Mouse (Mus musculus) left cerebral cortex, postnatal 25 days (tissue): ENCODE results near the gene Sh3rf3. TPM values are rescaled to one million over a fixed set of nuclear protein-coding genes. Genes with fewer than 3 reads are reported as not detected.
A peak's percentile ranks its signal among the peaks of the same experiment; 100 is the strongest.

ENCODE experiments used
- DNase-seq, 2 experiments: peaks; one replicate each; pipeline ENCODE4 v3.0.0; 2022; ENCODE audit warnings: low spot score in 2 of 2, mixed read lengths in 1 of 2
- intact Hi-C: fragments of 180-260 bp; cut with DNase I; formaldehyde crosslinking; loops from one replicate; pipeline ENCODE4 v1.15.1; 2025
- total RNA-seq, 2 experiments: library from RNA; stranded (reverse); gene quantifications; 2 replicates each; pipeline ENCODE4 v1.2.3; 2021

The Sh3rf3 gene
- total RNA-seq, 2 experiments from 2014 or later: 51.2 to 52.5 TPM

- DNase-seq: no peak
- intact Hi-C loops: no loop called here
These were observed 147.0 kb downstream of the Sh3rf3 start for GRCm38 (mm10) chr10:58960193-58960592.

DNA sequence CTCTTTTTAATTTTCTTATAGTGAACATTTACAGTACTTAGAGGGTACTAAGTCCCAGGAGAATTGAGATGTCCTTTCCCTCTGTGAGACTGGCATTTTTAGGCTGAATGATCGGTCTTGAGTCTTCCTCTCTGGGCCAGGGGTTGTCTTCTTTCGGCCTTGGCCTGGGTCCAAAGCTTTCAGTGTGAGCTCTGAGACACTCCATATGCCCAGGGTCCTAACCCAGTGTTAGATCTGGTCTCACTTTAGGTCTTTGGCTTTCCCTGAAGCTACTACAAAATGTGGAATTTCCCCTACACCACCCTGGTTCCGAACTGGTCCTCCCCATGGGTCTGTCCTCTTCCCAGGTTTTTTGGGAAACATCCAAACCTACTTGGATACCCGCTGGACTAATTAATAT lies 155.1 kb downstream of the Sh3rf3 start:
- DNase-seq: no peak
- intact Hi-C loops: no loop called here

GRCm38 (mm10) chr10:58969351-58969750 lies 156.2 kb downstream of the Sh3rf3 start:
- intact Hi-C loops: no loop called here

DNA sequence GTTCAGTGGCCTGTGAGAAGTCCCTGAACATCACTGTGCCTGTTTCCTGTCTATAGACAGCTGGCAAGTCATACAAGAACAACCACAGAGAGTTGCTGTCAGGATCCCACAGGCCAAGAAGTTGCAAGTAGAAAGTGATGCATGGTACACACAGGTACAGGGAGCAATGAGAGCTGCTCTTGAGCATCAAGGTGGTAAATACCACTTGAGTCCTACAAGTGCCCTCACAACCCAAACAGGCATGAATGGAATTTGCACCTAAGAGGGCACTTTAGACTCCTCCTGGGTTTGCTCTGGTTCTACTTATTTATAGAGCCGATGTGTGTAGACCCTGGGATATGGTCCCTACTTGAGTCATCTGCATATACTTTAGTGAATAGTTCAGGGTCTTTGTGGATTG lies 159.0 kb downstream of the Sh3rf3 start:
- DNase-seq: no peak
- intact Hi-C loops: no loop called here

More at GRCm38 (mm10) chr10:58969351-58969750, 156.2 kb downstream of the Sh3rf3 start:
- DNase-seq: no peak

GRCm38 (mm10) chr10:58974138-58974537 lies 161.0 kb downstream of the Sh3rf3 start:
- DNase-seq: no peak
- intact Hi-C loops: no loop called here

DNA sequence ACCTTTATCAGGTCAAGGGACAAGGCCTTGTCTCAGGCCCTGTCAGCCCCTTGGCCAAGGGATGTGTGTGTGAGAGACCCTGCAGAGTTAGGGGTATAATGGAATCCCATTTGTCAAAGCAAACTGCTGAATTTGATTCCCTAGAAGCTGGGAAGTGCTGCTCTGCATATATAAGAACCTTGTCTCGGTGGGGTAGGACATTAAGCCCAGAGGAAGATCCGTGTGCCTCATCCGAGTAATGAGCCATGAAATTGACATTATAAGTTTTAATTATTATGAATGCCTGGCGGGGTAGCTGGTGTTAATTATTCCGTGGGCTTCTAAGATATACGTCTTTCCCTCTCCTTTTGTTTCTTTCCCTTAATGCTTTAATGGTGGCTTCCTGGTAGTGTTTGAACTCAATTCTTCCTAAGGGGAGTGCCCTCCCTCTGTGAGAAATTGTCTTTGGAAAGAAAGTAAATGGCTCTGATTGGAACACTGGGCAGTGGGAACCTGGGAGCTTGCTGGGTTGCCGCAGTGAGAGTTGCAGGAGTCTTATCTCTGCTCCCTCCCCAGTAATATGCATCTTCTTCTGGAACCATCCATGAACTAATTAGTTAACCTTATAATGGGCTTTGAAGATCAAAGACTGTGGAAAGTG lies 166.3 kb downstream of the Sh3rf3 start:
- DNase-seq: no peak
- intact Hi-C loops: no loop called here

DNA sequence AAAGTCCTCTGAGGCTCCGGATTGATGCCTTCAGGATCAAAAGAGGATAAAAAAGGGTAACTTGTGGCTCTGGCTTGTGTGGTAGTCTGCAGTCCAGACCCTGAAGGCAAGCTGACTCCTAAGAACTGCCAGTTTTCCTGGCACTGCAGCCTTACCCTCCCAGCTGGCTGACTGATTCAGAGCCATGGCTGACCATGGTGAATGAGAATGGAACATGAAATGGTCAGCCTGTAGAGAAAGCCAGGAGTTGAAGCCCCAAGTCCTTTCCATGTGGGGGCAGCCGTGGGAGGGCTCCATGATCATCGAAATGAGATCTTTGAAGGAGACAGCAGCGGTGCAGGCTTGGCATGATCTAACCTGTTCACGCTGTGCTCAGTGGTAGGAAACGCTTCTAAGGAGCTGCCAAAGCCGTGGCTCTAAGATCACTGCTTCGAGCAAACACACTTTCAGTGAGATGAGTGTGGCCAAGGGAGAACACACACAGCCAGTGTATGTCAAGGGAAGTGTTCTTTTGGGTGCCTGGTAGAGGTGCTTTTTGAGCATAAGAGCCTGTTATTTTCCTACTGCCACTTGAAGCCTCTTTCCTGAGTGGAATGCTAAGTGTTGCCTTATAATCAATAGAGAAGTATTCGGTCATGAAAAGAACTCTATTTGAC lies 168.6 kb downstream of the Sh3rf3 start:
- intact Hi-C loops: no loop called here
- DNase-seq: no peak

GRCm38 (mm10) chr10:58982546-58983154 lies 169.5 kb downstream of the Sh3rf3 start:
- intact Hi-C loops: no loop called here
- no peak for DNase-seq

DNA sequence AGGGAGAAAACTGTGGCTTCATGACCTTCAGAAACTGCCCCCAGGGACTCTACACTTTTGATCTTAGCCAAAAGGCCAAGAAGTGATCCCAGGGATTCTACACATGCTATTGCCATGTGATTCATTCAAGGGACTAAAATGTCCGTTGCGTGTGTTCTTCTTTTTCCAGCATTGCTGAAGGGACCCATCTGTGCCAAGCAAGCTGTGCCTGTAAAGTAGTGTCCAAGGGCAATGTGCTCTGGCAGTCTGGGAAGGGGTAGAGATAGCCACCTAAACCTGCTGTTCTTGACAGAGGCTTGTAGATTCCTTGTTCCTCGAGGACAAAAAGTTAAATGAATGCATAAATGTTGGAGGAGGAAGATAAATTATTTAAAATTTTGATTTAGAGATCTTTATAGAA lies 178.5 kb downstream of the Sh3rf3 start:
- intact Hi-C loops: no loop called here
- no peak for DNase-seq

DNA sequence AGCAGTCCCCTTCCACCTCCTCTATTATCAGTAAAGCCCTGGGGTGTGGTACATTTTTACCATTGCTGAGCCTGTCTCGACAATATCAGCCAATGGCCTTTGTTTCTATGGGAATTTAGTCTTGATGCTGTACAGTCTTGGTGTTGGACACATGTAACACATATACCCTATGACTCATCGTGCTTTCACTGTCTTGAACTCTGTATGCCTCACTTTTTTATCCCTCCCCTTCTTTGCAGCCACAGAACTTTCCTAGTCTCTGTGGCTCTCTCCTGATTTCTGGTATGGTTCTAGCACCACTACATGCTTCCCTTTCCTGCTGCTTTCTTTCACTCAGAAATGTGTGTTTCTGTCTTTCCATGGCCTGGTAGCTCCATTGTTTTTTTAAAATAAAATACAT lies 181.6 kb downstream of the Sh3rf3 start:
- no peak for DNase-seq
- intact Hi-C loops: no loop called here

GRCm38 (mm10) chr10:58995132-58995531 lies 182.0 kb downstream of the Sh3rf3 start:
- DNase-seq: no peak
- intact Hi-C loops: no loop called here

GRCm38 (mm10) chr10:59002361-59002760 lies 189.2 kb downstream of the Sh3rf3 start:
- intact Hi-C loops: no loop called here

GRCm38 (mm10) chr10:59011415-59011814 lies 198.3 kb downstream of the Sh3rf3 start:
- intact Hi-C loops: no loop called here
- DNase-seq: peak in 1 of 2 experiments; percentile 45

More at GRCm38 (mm10) chr10:59002361-59002760, 189.2 kb downstream of the Sh3rf3 start:
- DNase-seq: peak in 1 of 2 experiments; percentile 60

- intact Hi-C loops: no loop called here
- DNase-seq: no peak
These were observed 200.5 kb downstream of the Sh3rf3 start for GRCm38 (mm10) chr10:59013618-59014017.

DNA sequence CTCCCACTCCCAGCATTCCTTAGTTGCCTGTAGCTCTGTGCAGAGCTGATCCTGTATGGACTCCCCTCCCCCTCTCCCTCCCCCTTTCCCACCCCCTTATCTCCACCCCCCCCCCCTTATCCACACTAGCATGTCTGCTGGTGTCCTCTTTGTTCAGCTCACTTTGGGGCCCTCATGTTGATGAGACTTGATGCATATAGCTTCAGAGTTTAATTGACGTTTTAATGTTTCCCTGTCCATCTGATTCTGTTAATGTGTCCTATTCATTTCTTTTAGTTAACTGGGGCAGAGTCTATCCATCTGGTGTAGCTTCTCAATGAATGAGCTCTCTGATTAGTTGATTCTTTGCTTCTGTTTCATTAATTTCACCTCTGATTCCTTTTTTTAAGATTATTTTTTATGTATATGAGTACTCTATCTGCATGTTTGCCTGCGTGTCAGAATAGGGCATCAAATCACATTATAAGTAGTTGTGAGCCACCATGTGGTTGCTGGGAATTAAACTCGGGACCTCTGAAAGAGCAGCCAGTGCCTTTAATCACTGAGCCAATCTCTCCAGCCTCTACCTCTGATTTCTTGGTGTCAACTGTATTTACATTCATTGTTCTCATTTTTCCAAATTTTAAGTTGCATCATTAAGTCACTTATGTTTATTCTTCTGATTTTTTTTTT lies 206.3 kb downstream of the Sh3rf3 start:
- DNase-seq: no peak
- intact Hi-C loops: no loop called here

- intact Hi-C loops: no loop called here
- no peak for DNase-seq
These were observed 237.3 kb downstream of the Sh3rf3 start for GRCm38 (mm10) chr10:59050434-59050833.

DNA sequence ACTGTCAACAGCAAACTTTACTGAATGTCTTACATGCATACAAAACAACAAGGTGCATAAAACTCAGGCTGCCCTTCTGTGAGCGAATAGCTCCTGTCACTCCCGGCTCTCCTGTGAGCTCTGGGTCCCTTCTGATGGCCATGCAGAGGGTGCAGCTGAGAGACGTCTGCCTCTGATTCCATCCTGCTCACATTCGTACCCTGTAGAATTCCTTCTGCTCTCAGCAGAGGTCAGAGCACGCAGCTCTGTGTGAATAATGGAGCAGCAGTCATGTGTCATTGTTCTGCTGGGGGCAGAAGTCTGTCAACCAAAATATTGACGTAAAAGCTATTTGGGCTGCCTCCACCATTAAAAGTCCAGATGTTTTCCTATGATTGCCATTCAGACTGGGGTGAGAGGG lies 243.1 kb downstream of the Sh3rf3 start:
- no peak for DNase-seq
- intact Hi-C loops: no loop called here

DNA sequence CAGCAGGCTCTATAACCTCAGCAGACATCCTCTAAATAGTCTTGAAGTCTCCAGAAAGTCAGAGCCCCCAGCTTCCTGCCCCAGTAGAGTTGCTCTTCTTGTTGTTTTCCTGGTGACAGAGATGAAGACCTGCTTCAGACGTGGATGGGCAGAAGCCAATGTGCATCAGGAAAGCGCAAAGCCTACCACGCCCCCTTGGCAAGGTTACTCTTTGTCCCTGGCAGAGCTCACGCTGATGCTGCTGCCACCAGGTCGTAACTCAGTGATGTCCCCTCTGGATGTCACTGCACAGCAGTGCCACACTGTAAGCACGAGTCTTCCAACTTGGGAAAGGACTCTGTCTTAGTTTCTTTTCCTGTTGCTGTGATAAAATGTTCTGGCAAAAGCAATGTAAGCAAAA lies 253.6 kb downstream of the Sh3rf3 start:
- no peak for DNase-seq
- intact Hi-C loops: no loop called here

DNA sequence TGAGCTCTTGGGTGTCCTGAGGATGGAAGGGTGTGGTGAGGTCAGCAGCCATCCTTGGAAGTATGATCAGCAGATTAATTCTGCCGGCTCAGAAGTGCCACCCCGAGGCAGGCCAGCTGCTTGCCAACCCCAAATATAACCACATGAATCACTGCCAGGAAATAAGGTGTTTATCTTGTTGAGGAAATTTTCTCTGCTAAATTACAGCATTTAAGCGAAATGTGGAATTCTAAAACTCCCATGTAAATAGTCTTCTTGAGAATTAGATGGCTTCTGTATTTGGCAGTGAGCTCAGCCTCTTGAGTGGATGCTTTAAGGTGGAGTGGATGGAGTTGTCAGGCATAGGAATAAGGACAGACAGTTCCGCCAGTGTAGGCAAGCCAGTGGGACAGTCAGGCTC lies 259.7 kb downstream of the Sh3rf3 start:
- DNase-seq: peak in 1 of 2 experiments; percentile 61
- intact Hi-C loops: no loop called here

DNA sequence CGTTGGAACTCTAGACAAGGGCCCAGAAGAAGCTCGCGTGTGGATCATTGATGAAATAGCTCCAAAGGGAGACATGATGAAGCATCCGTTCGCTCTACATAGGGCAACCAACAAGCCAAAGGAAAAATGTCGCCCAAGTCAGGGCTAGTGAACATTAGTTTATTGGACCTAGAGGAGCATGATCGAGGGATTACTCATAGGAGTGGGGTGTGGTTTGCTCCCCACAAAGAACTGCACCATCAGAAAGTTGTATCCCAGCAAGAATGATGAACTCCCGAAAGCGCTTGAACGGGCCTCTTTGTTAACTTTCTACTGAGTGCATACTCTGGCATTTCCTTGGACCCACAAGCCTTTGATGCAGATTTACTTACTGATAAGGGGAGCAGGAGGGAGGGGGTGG lies 263.5 kb downstream of the Sh3rf3 start:
- intact Hi-C loops: no loop called here
- no peak for DNase-seq

GRCm38 (mm10) chr10:59077909-59078308 lies 264.8 kb downstream of the Sh3rf3 start:
- intact Hi-C loops: no loop called here
- peak; percentile 52 to 77 for DNase-seq
